Mouse (Mus musculus) forelimb bud, embryonic 11.5 days (tissue): Measurements from ENCODE around the gene Nt5c2.

Source experiments
- DNase-seq: peaks from one replicate; pipeline ENCODE4 v3.0.0-alpha.2; 2012; ENCODE audit warnings: low read depth, low spot score

The Nt5c2 gene

DNA sequence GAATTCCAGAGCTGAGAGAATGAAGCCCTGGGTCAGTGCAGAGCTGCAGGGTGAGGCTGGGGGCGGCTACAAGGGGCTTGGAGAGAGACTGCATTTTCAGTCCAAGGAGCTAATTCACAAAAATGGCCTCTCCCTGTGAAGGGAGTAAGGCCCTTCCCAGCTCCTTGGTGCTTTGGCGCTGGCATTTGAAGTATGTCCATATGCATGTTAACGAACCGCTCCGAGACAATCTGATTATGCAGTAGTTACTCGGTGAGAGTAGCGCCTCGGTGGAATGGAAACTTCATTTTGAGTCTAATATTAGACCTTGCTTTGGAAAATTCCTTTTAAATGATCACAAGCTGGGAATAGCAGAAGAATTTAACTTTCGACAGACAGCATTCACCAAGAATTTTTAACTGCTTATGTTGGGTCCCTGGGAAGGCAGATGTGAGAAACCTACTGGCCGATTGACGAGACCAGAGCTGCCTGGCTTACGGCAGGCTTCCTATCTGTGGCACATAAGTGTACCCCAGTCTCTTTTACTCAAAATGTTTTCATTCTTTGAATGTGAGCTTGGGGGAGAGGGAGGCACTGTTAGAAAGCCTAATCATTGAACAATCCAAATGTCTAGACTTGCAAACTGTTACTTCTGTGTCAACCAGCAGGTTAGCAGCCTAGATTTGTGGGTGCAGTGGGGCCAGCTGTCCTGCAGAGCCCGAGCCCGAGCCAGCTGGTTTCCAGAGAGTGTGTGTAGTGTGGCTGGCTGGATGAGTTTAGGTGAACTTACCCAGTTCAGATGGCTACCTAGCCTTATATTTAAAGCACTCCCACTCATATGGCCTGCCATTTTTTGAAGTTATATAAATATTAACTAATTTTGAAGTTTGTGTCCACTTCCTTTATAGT lies 166.3 kb downstream of the Nt5c2 start:
- no peak for DNase-seq

DNA sequence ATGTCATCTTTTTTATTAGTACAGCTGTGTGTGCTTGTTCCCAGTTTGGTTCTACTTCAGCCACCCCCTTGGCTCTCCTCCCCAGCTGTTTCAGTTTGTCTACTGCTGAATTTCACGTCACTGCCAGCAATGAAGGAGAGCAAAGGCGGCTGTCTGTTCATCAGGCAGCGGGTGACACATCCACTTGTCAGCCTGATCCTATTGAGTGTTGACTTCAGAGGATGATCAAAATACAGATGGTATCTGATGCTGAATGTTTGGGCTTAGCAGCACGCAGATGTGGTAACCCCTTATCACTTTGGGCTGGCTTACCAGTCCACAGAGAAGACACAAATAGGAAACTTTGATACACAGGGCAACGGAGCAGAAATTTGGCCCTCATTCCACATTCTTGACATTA lies 168.5 kb downstream of the Nt5c2 start:
- DNase-seq = no peak

DNA sequence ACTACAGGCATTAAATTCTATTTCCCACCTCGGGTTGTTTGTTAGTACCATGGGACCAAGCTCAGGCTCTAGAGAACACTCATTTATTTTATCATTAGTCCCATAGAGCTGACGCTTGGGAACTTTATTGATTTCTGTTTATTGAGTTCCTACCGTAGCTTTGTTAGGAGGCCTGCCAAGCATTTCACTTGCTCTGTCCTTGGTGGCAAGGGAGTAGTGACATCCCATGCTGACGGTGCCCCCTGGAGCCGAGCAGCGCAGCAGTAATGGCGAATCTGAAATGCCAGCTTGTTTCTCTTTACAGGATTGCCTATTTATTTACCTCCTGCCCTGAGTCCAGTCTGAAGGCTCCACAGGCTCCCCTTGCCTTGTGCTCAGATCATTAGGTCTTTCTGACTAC lies 168.9 kb downstream of the Nt5c2 start:
- no peak for DNase-seq

DNA sequence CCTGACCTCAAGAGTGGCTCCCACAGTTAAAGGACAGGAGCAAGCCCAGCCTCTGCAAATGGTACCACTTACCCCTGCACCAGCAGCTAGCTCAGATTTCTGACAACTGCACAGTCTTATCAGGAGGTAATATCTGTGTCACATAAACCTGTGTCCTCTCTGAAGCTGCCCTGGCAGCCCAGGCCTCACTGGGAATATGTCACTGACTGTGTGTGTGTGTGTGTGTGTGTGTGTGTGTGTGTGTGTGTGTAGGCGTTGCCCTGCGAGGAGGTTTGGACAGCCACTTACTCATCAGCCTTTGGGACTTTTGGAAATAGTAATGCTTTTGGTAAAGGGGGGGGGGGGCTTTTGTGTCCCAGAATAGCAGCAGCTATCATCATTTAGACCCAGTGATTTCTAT lies 171.9 kb downstream of the Nt5c2 start:
- DNase-seq = no peak

DNA sequence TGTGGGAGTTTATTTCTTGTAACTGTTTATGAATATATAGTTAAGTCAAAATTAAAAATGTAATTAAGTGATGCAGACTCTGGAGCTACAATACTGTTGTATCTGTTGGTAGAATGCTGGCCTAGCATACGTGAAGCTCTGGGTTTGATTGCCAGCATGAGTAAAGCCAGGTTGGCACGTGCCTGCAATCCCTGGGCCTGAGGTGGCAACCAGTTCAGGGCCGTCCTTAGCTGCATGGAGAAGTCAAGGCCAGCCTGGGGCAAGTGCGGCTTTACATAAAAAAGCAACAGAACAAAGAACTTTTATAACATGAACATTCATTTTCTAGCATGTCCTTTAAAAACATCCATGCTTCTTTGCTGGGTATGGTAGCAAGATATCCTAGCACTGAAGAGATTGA lies 173.9 kb downstream of the Nt5c2 start:
- no peak for DNase-seq

DNA sequence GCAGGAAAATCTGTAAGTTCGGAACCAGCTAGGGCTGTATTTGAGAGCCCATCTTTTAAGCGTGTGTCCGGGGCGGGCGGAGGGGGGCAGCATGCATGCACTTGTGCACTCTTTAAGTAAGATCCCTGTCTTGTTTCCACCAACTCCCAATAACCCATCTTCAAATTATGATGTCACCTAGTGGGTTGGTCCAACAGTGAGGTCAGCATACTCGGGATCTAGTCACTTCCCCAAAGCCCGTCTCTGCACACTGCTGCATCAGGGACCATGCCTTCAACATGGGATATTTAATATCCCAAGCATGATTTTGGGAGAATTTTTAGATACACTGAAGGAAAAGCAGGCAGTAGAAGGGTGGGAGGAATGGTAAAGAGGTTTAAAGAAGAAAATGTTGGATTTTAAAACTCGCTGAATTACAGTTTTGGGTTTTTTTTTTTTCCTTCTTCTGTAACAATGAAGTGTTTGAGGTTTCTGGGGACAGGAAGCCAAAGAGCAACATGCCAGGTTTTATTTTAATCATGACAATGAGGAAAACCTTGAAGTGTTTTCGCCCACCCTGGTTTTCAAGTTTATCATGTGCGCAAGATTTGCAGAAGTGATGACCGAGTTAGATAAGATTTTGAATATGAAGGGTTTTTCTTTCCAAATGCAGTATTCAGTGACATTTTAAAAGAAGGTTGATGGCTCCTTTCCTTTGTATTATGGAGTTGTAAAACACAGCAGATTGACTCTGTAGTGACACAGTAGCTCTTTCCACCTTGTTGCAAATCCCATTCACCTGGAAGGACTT lies 177.5 kb downstream of the Nt5c2 start:
- no peak for DNase-seq

DNA sequence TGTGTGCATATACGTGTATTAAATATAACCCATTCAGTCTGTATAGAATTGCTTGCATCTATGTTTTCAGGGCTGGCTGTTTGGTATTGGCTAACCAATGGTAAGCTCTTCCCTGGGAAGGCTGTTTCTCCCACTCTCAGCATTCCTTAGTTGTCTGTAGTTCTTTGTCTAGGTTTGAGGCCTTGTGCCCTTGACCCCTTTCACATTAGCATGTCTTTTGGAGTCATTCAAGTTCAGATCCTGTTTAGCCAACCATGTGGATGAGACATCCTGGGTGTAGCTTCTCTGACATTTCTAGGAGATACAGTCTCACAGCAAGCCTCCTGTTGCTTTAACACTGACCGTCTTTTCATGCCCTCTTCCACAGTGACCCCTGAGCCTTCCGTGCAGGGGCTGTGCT lies 178.9 kb downstream of the Nt5c2 start:
- no peak for DNase-seq

DNA sequence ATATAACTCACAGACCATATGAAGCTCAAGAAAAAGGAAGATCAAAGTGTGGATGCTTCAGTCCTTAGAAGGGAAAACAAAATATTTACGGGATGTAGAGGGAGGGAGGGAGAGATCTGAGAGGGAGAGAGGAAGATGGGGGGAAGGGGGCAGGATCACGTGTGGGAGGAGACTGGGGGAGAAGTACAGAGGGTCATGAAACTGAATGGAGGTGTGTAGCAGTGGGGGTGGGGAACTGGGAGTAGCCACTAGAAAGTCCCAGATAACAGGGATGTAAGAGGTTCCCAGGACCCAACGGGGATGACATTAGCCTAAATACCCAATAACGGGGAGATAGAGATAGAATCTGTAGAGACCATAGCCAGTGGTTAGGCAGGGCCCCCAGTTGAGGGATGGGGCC lies 179.6 kb downstream of the Nt5c2 start:
- no peak for DNase-seq

DNA sequence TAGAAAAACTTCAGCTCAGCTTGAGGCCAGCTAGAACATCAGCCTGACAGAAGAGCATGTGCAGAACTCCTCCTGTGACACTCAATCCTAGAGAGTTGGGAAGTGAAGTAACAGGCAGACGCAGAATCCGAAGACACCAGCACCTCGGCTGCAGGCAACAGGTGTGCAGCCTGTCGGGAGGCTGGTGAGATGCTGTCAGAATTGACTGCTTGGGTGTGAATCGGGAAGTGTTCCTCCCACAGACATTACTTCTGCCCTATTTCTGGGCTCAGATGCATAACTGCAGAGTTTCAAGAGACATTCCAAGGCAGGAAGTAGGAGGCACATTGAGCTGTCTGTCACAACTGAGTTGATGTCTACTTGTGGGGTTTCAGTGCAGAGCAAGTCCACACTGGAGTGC lies 180.7 kb downstream of the Nt5c2 start:
- no peak for DNase-seq
